ENCODE assay signal across 16 mouse cellular contexts in the genomic region with DNA sequence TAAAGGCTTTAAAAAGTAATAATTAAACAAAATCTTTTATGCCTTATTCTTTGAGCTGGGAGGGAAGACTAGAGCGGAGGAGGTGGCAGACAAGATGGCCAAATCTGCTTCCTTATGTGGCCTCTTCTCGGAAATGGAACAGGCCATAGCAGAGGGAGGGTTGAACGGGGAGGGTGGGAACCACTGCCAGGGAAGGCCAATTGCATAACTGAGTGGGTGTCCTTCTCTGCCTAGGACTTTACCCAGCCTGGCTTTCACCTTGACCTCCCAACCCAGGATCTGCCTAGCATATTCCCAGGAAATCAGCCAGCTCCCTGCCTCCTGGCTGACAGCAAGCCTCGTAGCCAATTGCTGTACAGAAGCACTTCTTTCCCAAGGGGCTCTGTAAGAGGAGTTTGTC. TPM values are rescaled to one million over a fixed set of nuclear protein-coding genes. Genes with fewer than 3 reads are reported as not detected.
DNase-seq lines count a peak whose midpoint lies in the region; ATAC-seq lines count a peak whose summit lies in the region.
"Had no signal": no experiment of that assay in that cellular context is flagged by ENCODE, and none has a peak within 500 bp of the region (broad histone marks: within the 10 kb centered on the region; RNA-seq: fewer than 3 reads in every experiment).

No protein-coding gene starts in this region.

- no peak for ATAC-seq in granulocyte monocyte progenitor cell, adult 5-6 weeks (replicated peaks; ENCODE audit: poor library complexity, severe bottlenecking)

- peak; percentile 4 for DNase-seq in kidney, adult 11 months
- no peak for DNase-seq in kidney, postnatal 14 days
- peak; percentile 23 for DNase-seq in NIH3T3 (ENCODE audit: low read depth)
- peak; percentile 68 for DNase-seq in adrenal gland, postnatal 14 days
- peak; percentile 3 to 49 for DNase-seq in kidney, postnatal 25 days
- DNase-seq in left cerebral cortex, adult 11 months (ENCODE audit: low spot score): no peak
- DNase-seq in lung, adult 18-20 months: no peak
- DNase-seq: cerebellum, adult 2 months; gastrocnemius, postnatal 25 days; lung, postnatal 36 days; right cerebral cortex, postnatal 25 days; thymus, adult 2 months had no signal

RNA-seq across cellular contexts. Expression of gene Serpina1e, which starts 4.5 kb away (rescaled TPM):
- 11.5 and 101 TPM in 2 replicates for total RNA-seq in adrenal gland, postnatal 14 days (2021)
- total RNA-seq in granulocyte monocyte progenitor cell, adult 5-6 weeks (2014; fragmentation: Nextera tagmentation): not detected in 2 replicates
- total RNA-seq in granulocyte monocyte progenitor cell, adult 5-6 weeks (2017): not detected in 2 replicates
- total RNA-seq: common myeloid progenitor, adult 5-6 weeks; G1E had no signal

RNA-seq across cellular contexts. Expression of gene Serpina11, which starts 26.5 kb away (rescaled TPM):
- 0.98 and 14.5 TPM in 2 replicates for total RNA-seq in adrenal gland, postnatal 14 days (2021)
- total RNA-seq in granulocyte monocyte progenitor cell, adult 5-6 weeks (2014; fragmentation: Nextera tagmentation): 0.17 TPM in 1 of 2 replicates, not detected in the other
- not detected in 2 replicates for total RNA-seq in granulocyte monocyte progenitor cell, adult 5-6 weeks (2017)
- total RNA-seq: common myeloid progenitor, adult 5-6 weeks; G1E; gastrocnemius, postnatal 25 days; layer of hippocampus, adult 8-10 months had no signal

RNA-seq across cellular contexts. Expression of gene Serpina9, which starts 50.3 kb away (rescaled TPM):
- 0.22 TPM in 1 of 2 replicates, not detected in the other for total RNA-seq in adrenal gland, postnatal 14 days (2021)
- not detected in 2 replicates for total RNA-seq in granulocyte monocyte progenitor cell, adult 5-6 weeks (2014; fragmentation: Nextera tagmentation)
- total RNA-seq in granulocyte monocyte progenitor cell, adult 5-6 weeks (2017): not detected in 2 replicates
- total RNA-seq: common myeloid progenitor, adult 5-6 weeks; gastrocnemius, postnatal 25 days had no signal

RNA-seq across cellular contexts. Expression of gene Serpina1c, which starts 58.6 kb away (rescaled TPM):
- 28.0 and 511 TPM in 2 replicates for total RNA-seq in adrenal gland, postnatal 14 days (2021)
- not detected in 2 replicates for total RNA-seq in granulocyte monocyte progenitor cell, adult 5-6 weeks (2014; fragmentation: Nextera tagmentation)
- not detected in 2 replicates for total RNA-seq in granulocyte monocyte progenitor cell, adult 5-6 weeks (2017)
- total RNA-seq: common myeloid progenitor, adult 5-6 weeks; G1E; gastrocnemius, postnatal 25 days; layer of hippocampus, adult 8-10 months had no signal

Comparison
In these comparisons a context has a peak if more than half of its experiments do, and no peak if none do; other contexts are left out.
1. DNase-seq: peak in kidney, adult 11 months (single experiment), NIH3T3 (single experiment), adrenal gland, postnatal 14 days (single experiment) and kidney, postnatal 25 days (2 of 2); none in kidney, postnatal 14 days (single experiment), left cerebral cortex, adult 11 months (single experiment) and lung, adult 18-20 months (0 of 2).
2. RNA of gene Serpina1e, which starts 4.5 kb away (total RNA-seq): 11.5 to 101 TPM in adrenal gland, postnatal 14 days; not detected in granulocyte monocyte progenitor cell, adult 5-6 weeks; every median in the first group is over 10 times any median in the second.